In genomic region chr8:110722414-110723011, GRCm38 (mm10) we compare ENCODE assay signal across 9 mouse cellular contexts. TPM values are rescaled to one million over a fixed set of nuclear protein-coding genes. Genes with fewer than 3 reads are reported as not detected.
DNase-seq lines count a peak whose midpoint lies in the region; ATAC-seq and TF ChIP-seq lines count a peak whose summit lies in the region.
"Had no signal": no experiment of that assay in that cellular context is flagged by ENCODE, and none has a peak within 500 bp of the region (broad histone marks: within the 10 kb centered on the region; RNA-seq: fewer than 3 reads in every experiment).

No protein-coding gene starts in this region.

- H3K9me3 ChIP-seq in heart, embryonic 10.5 days: no peaks in the 10 kb centered on the region
- no peaks in the 10 kb centered on the region for H3K9me3 ChIP-seq in E14TG2a.4 (ENCODE audit: low read length)
- no peaks in the 10 kb centered on the region for H3K9me3 ChIP-seq in forebrain, postnatal 0 days (ENCODE audit: low read length)
- no peaks in the 10 kb centered on the region for H3K9me3 ChIP-seq in liver, embryonic 15.5 days (replicated peaks)

- H3K9ac ChIP-seq in forebrain, postnatal 0 days: peak overlapping the region; percentile 99
- 0 out of 2 replicates have a peak overlapping the region, but pooled peaks have one; percentile 15 for H3K9ac ChIP-seq in liver, embryonic 15.5 days

- WGBS in heart, embryonic 10.5 days: 64% methylated on average over 11 of the region's 11 CpGs
- 33% methylated on average over 11 of the region's 11 CpGs for WGBS in forebrain, postnatal 0 days
- WGBS in liver, embryonic 15.5 days (ENCODE audit: insufficient replicate concordance): 55% methylated on average over 11 of the region's 11 CpGs

- peaks cover 30% of the 10 kb centered on the region for H3K36me3 ChIP-seq in heart, embryonic 10.5 days
- peaks cover 31% of the 10 kb centered on the region for H3K36me3 ChIP-seq in E14TG2a.4 (ENCODE audit: insufficient read depth, low read length)
- H3K36me3 ChIP-seq in forebrain, postnatal 0 days (ENCODE audit: insufficient read depth): peaks cover 19% of the 10 kb centered on the region
- no peaks in the 10 kb centered on the region for H3K36me3 ChIP-seq in liver, embryonic 15.5 days (replicated peaks)

- DNase-seq in heart, embryonic 10.5 days (ENCODE audit: low spot score): no peak
- DNase-seq in heart, adult 9 months (ENCODE audit: low spot score in 2 of 2): no peak
- DNase-seq in forebrain, postnatal 0 days: no peak
- no peak for DNase-seq in adrenal gland, postnatal 4 days (ENCODE audit: low spot score in 2 of 2)
- DNase-seq in kidney, postnatal 25 days: no peak
- DNase-seq: right cerebral cortex, adult 18-20 months had no signal

- peak overlapping the region; percentile 86 for H3K4me3 ChIP-seq in heart, embryonic 10.5 days
- peak overlapping the region; percentile 83 for H3K4me3 ChIP-seq in E14TG2a.4 (replicated peaks; ENCODE audit: low read length)
- H3K4me3 ChIP-seq in forebrain, postnatal 0 days (ENCODE audit: low read depth, low read length): peak overlapping the region; percentile 89
- H3K4me3 ChIP-seq in liver, embryonic 15.5 days (replicated peaks): peak overlapping the region; percentile 55; the same call in 1 of the 2 replicates

- no peak for ATAC-seq in forebrain, postnatal 0 days
- ATAC-seq in liver, embryonic 15.5 days (ENCODE audit: insufficient read depth): no peak
- no peak for ATAC-seq in erythroblast, adult 5-6 weeks (replicated peaks; ENCODE audit: low FRiP score, poor library complexity, severe bottlenecking)

- peaks cover 88% of the 10 kb centered on the region for H3K4me1 ChIP-seq in heart, embryonic 10.5 days
- peaks cover 51% of the 10 kb centered on the region for H3K4me1 ChIP-seq in E14TG2a.4 (replicated peaks; ENCODE audit: low read depth, low read length)
- H3K4me1 ChIP-seq in forebrain, postnatal 0 days (ENCODE audit: insufficient read depth): peaks cover 35% of the 10 kb centered on the region
- peaks cover 28% of the 10 kb centered on the region for H3K4me1 ChIP-seq in liver, embryonic 15.5 days (replicated peaks)

- peak overlapping the region; percentile 64 for H3K4me2 ChIP-seq in forebrain, postnatal 0 days (ENCODE audit: low read depth)
- peak overlapping the region; percentile 67 for H3K4me2 ChIP-seq in liver, embryonic 15.5 days

- no peak for TF ChIP-seq CTCF in E14TG2a.4 (conservative IDR thresholded peaks at IDR 0.05; ENCODE audit: low read length)
- no peak for TF ChIP-seq CTCF in forebrain, postnatal 0 days (IDR thresholded peaks at IDR 0.05; ENCODE audit: low read depth)

- peak overlapping the region; percentile 94 for H3K27ac ChIP-seq in heart, embryonic 10.5 days
- peak overlapping the region; percentile 75 for H3K27ac ChIP-seq in forebrain, postnatal 0 days (ENCODE audit: low read depth, low read length)
- no peak overlapping the region for H3K27ac ChIP-seq in liver, embryonic 15.5 days (replicated peaks)

- 0 out of 2 replicates have a peak, but pooled peaks cover 5% of the 10 kb centered on the region for H3K27me3 ChIP-seq in heart, embryonic 10.5 days (ENCODE audit: insufficient read depth, poor library complexity, severe bottlenecking)
- H3K27me3 ChIP-seq in E14TG2a.4 (ENCODE audit: insufficient read depth, low read length): peaks cover 52% of the 10 kb centered on the region
- H3K27me3 ChIP-seq in forebrain, postnatal 0 days (ENCODE audit: insufficient read depth, low read length): no peaks in the 10 kb centered on the region
- H3K27me3 ChIP-seq in liver, embryonic 15.5 days: peaks cover 52% of the 10 kb centered on the region

RNA-seq across cellular contexts. Expression of gene Mtss1l, which starts 1.2 kb away (rescaled TPM):
- polyA plus RNA-seq in heart, embryonic 10.5 days (2016; fragmentation: Nextera tagmentation; extraction: Ambion mirVana): 5.3 and 6.4 TPM in 2 replicates
- total RNA-seq in forebrain, postnatal 0 days (2014; rRNA removed): 55.2 and 71.1 TPM in 2 replicates
- 42.2 and 49.0 TPM in 2 replicates for polyA plus RNA-seq in forebrain, postnatal 0 days (2015; fragmentation: Nextera tagmentation; extraction: Ambion mirVana)
- polyA plus RNA-seq in liver, embryonic 15.5 days (2015; fragmentation: Nextera tagmentation; extraction: Ambion mirVana): 1.0 and 1.3 TPM in 2 replicates
- total RNA-seq in adrenal gland, postnatal 4 days (2021): 10 to 100 TPM; 51.6 to 53.3 TPM
- total RNA-seq in erythroblast, adult 5-6 weeks (2015; ENCODE audit: low replicate concordance): not detected in 2 replicates
- 0.26 TPM in 1 of 2 replicates, not detected in the other for total RNA-seq in erythroblast, adult 5-6 weeks (2017; ENCODE audit: low replicate concordance)

Comparison
In these comparisons a context has a peak if more than half of its experiments do, and no peak if none do; other contexts are left out.
1. RNA of gene Mtss1l, which starts 1.2 kb away (total RNA-seq): 55.2 to 71.1 TPM in forebrain, postnatal 0 days and 51.6 to 53.3 TPM in adrenal gland, postnatal 4 days; 0.26 TPM in erythroblast, adult 5-6 weeks; every median in the first group is over 10 times any median in the second.
2. Peak in every context shown above with its lines, with median percentiles within 50 percentile points of each other: H3K4me3 ChIP-seq.